Mouse (Mus musculus) CD4-positive, CD25-positive, alpha-beta regulatory T cell (primary cell): ENCODE results near the gene Nepro. TPM values are rescaled to one million over a fixed set of nuclear protein-coding genes. Genes with fewer than 3 reads are reported as not detected.

Experiments used
- polyA plus RNA-seq: library from polyadenylated mRNA; unstranded; fragments of 100-300 nt; shearing (Covaris generic); gene quantifications from one replicate; pipeline ENCODE4 v1.2.1, GENCODE M21; 2017

Nepro gene
- polyA plus RNA-seq, result 11.1 TPM

GRCm38 (mm10) chr16:44724083-44724787, at the start of gene Nepro:
Nepro (plus strand) TSS chr16:44724301.

GRCm38 (mm10) chr16:44745866-44746562, 21.9 kb downstream of the Nepro start, which contains the start of gene Gtpbp8:
Gtpbp8 (minus strand) TSS chr16:44746363.

GRCm38 (mm10) chr16:44765555-44766319, 41.6 kb downstream of the Nepro start, which contains the start of gene Cd200r1:
Cd200r1 (plus strand) TSS chr16:44765736.

Other genes with a start within 250 kb of the Nepro start
- 0.87 TPM for gene Boc, start 165.4 kb upstream of the Nepro start, polyA plus RNA-seq
- gene Gtpbp8, start 22.1 kb downstream of the Nepro start, polyA plus RNA-seq, result 40.7 TPM
- gene Cd200r1, start 41.4 kb downstream of the Nepro start, polyA plus RNA-seq, result 40.1 TPM
- 2.8 TPM for gene Cd200r4, start 87.4 kb downstream of the Nepro start, polyA plus RNA-seq
- 0.11 TPM for gene Cd200r2, start 142.8 kb downstream of the Nepro start, polyA plus RNA-seq
- gene Cd200r3, start 219.4 kb downstream of the Nepro start, polyA plus RNA-seq, result 1.9 TPM